ENCODE assay signal across 37 mouse cellular contexts in the genomic region with DNA sequence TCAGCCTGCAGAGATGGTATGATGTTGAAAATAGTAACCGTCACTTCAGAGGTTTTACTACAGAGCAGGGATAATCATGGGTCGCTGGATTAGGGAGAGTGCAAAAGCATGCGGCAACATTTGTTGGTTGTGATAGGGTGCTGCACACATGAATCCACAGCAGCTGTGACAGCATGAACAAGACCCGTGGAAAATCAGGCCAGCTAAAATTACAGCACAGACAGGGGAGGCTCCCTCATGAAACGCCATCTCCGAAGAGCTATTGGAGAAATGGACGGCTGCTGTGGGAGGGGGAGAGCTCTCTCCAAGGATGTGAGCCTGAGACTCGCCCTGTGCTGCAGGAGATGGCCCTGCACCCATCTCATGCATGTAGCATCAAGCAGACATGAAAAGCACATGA. TPM values are rescaled to one million over a fixed set of nuclear protein-coding genes. Genes with fewer than 3 reads are reported as not detected.
DNase-seq lines count a peak whose midpoint lies in the region; ATAC-seq and TF ChIP-seq lines count a peak whose summit lies in the region.
"Had no signal": no experiment of that assay in that cellular context is flagged by ENCODE, and none has a peak within 500 bp of the region (broad histone marks: within the 10 kb centered on the region; RNA-seq: fewer than 3 reads in every experiment).

No protein-coding gene starts in this region.

- peak; percentile 42; the same call in 1 of the 2 replicates for ATAC-seq in forebrain, postnatal 0 days
- ATAC-seq in forebrain, embryonic 12.5 days (ENCODE audit: low FRiP score), result no peak
- no peak for ATAC-seq in embryonic facial prominence, embryonic 13.5 days (ENCODE audit: insufficient number of reproducible peaks, insufficient read depth, low FRiP score, low TSS enrichment, low read depth)
- peak; percentile 48; the same call in 1 of the 2 replicates for ATAC-seq in limb, embryonic 15.5 days (ENCODE audit: insufficient number of reproducible peaks, low FRiP score, low TSS enrichment, low read depth)
- no peak for ATAC-seq in hindbrain, embryonic 13.5 days (ENCODE audit: low FRiP score)
- ATAC-seq: forebrain, embryonic 14.5 days; hindbrain, embryonic 16.5 days; liver, embryonic 12.5 days; liver, postnatal 0 days; midbrain, embryonic 13.5 days; Patski had no signal

- TF ChIP-seq CTCF in forebrain, postnatal 0 days (IDR thresholded peaks at IDR 0.05; ENCODE audit: low read depth), result no peak

- H3K9me3 ChIP-seq in forebrain, postnatal 0 days (ENCODE audit: low read length), result no peaks in the 10 kb centered on the region
- H3K9me3 ChIP-seq in forebrain, embryonic 12.5 days, result no peaks in the 10 kb centered on the region
- H3K9me3 ChIP-seq in embryonic facial prominence, embryonic 10.5 days, result no peaks in the 10 kb centered on the region
- H3K9me3 ChIP-seq in embryonic facial prominence, embryonic 13.5 days, result no peaks in the 10 kb centered on the region
- H3K9me3 ChIP-seq in limb, embryonic 15.5 days, result no peaks in the 10 kb centered on the region
- no peaks in the 10 kb centered on the region for H3K9me3 ChIP-seq in hindbrain, embryonic 13.5 days
- H3K9me3 ChIP-seq: hindbrain, embryonic 10.5 days; liver, embryonic 12.5 days; midbrain, embryonic 13.5 days; neural tube, embryonic 15.5 days had no signal

- no peaks in the 10 kb centered on the region for H3K27me3 ChIP-seq in forebrain, postnatal 0 days (ENCODE audit: insufficient read depth, low read length)
- H3K27me3 ChIP-seq in forebrain, embryonic 12.5 days, result no peaks in the 10 kb centered on the region
- no peaks in the 10 kb centered on the region for H3K27me3 ChIP-seq in embryonic facial prominence, embryonic 10.5 days (replicated peaks; ENCODE audit: low read depth, poor library complexity, severe bottlenecking)
- H3K27me3 ChIP-seq in embryonic facial prominence, embryonic 13.5 days, result no peaks in the 10 kb centered on the region
- H3K27me3 ChIP-seq in limb, embryonic 15.5 days, result no peaks in the 10 kb centered on the region
- no peaks in the 10 kb centered on the region for H3K27me3 ChIP-seq in hindbrain, embryonic 13.5 days
- H3K27me3 ChIP-seq: liver, embryonic 12.5 days; midbrain, embryonic 13.5 days; neural tube, embryonic 15.5 days had no signal

- no peak overlapping the region for H3K27ac ChIP-seq in forebrain, postnatal 0 days (ENCODE audit: low read depth, low read length)
- H3K27ac ChIP-seq in forebrain, embryonic 12.5 days, result no peak overlapping the region
- no peak overlapping the region; the same call in 1 of the 2 replicates for H3K27ac ChIP-seq in embryonic facial prominence, embryonic 10.5 days (replicated peaks)
- no peak overlapping the region for H3K27ac ChIP-seq in embryonic facial prominence, embryonic 13.5 days
- no peak overlapping the region for H3K27ac ChIP-seq in limb, embryonic 15.5 days
- H3K27ac ChIP-seq in hindbrain, embryonic 13.5 days, result no peak overlapping the region
- H3K27ac ChIP-seq: hindbrain, embryonic 10.5 days; liver, embryonic 12.5 days; midbrain, embryonic 13.5 days; neural tube, embryonic 15.5 days had no signal

- DNase-seq in forebrain, postnatal 0 days, result no peak
- peak; percentile 19 for DNase-seq in embryonic facial prominence, embryonic 10.5 days (ENCODE audit: low spot score)
- DNase-seq in layer of hippocampus, postnatal 36 days, result no peak
- DNase-seq: adrenal gland, postnatal 10 days; cerebellum, adult 9-10 months; cerebellum, postnatal 36 days; gastrocnemius, postnatal 10 days; heart, postnatal 14 days; kidney, adult 18-20 months; kidney, postnatal 36 days; left cerebral cortex, postnatal 4 days; liver, postnatal 0 days; lung, postnatal 4 days; right cerebral cortex, adult 18-20 months; thymus, adult 2 months; thymus, postnatal 36 days had no signal

- H3K4me1 ChIP-seq in forebrain, postnatal 0 days (ENCODE audit: insufficient read depth), result no peaks in the 10 kb centered on the region
- no peaks in the 10 kb centered on the region for H3K4me1 ChIP-seq in forebrain, embryonic 12.5 days
- H3K4me1 ChIP-seq in embryonic facial prominence, embryonic 10.5 days, result peaks cover 7% of the 10 kb centered on the region
- H3K4me1 ChIP-seq in embryonic facial prominence, embryonic 13.5 days, result peaks cover 5% of the 10 kb centered on the region
- no peaks in the 10 kb centered on the region for H3K4me1 ChIP-seq in limb, embryonic 15.5 days
- H3K4me1 ChIP-seq in hindbrain, embryonic 13.5 days (replicated peaks), result no peaks in the 10 kb centered on the region
- H3K4me1 ChIP-seq: hindbrain, embryonic 10.5 days; liver, embryonic 12.5 days; megakaryocyte, embryonic 14.5 days; midbrain, embryonic 13.5 days; neural tube, embryonic 15.5 days had no signal

- no peak overlapping the region for H3K9ac ChIP-seq in forebrain, postnatal 0 days
- no peak overlapping the region for H3K9ac ChIP-seq in forebrain, embryonic 12.5 days
- peak overlapping the region; percentile 44; the same call in 1 of the 2 replicates for H3K9ac ChIP-seq in embryonic facial prominence, embryonic 13.5 days
- no peak overlapping the region for H3K9ac ChIP-seq in limb, embryonic 15.5 days
- no peak overlapping the region for H3K9ac ChIP-seq in hindbrain, embryonic 13.5 days
- H3K9ac ChIP-seq: liver, embryonic 12.5 days; liver, postnatal 0 days; midbrain, embryonic 13.5 days; neural tube, embryonic 15.5 days had no signal

- no peak overlapping the region for H3K4me3 ChIP-seq in forebrain, postnatal 0 days (ENCODE audit: low read depth, low read length)
- H3K4me3 ChIP-seq in forebrain, embryonic 12.5 days (replicated peaks), result no peak overlapping the region
- no peak overlapping the region for H3K4me3 ChIP-seq in embryonic facial prominence, embryonic 10.5 days
- H3K4me3 ChIP-seq in embryonic facial prominence, embryonic 13.5 days, result peak overlapping the region; percentile 17
- no peak overlapping the region for H3K4me3 ChIP-seq in limb, embryonic 15.5 days
- H3K4me3 ChIP-seq in hindbrain, embryonic 13.5 days, result no peak overlapping the region
- H3K4me3 ChIP-seq: hindbrain, embryonic 10.5 days; liver, embryonic 12.5 days; midbrain, embryonic 13.5 days; neural tube, embryonic 15.5 days had no signal

- no peak overlapping the region for H3K4me2 ChIP-seq in forebrain, postnatal 0 days (ENCODE audit: low read depth)
- H3K4me2 ChIP-seq in forebrain, embryonic 12.5 days, result no peak overlapping the region
- H3K4me2 ChIP-seq in embryonic facial prominence, embryonic 13.5 days, result peak overlapping the region; percentile 40
- no peak overlapping the region for H3K4me2 ChIP-seq in limb, embryonic 15.5 days
- H3K4me2 ChIP-seq in hindbrain, embryonic 13.5 days, result no peak overlapping the region
- H3K4me2 ChIP-seq: liver, embryonic 12.5 days; midbrain, embryonic 13.5 days; neural tube, embryonic 15.5 days had no signal

- H3K36me3 ChIP-seq in forebrain, postnatal 0 days (ENCODE audit: insufficient read depth), result no peaks in the 10 kb centered on the region
- H3K36me3 ChIP-seq in forebrain, embryonic 12.5 days (replicated peaks), result no peaks in the 10 kb centered on the region
- no peaks in the 10 kb centered on the region for H3K36me3 ChIP-seq in embryonic facial prominence, embryonic 10.5 days (replicated peaks)
- H3K36me3 ChIP-seq in embryonic facial prominence, embryonic 13.5 days, result no peaks in the 10 kb centered on the region
- no peaks in the 10 kb centered on the region for H3K36me3 ChIP-seq in limb, embryonic 15.5 days
- H3K36me3 ChIP-seq in hindbrain, embryonic 13.5 days, result no peaks in the 10 kb centered on the region
- H3K36me3 ChIP-seq: hindbrain, embryonic 10.5 days; liver, embryonic 12.5 days; midbrain, embryonic 13.5 days; neural tube, embryonic 15.5 days had no signal

- WGBS in forebrain, postnatal 0 days, result 65% methylated on average over 8 of the region's 8 CpGs
- 72% methylated on average over 8 of the region's 8 CpGs for WGBS in forebrain, embryonic 12.5 days
- WGBS in embryonic facial prominence, embryonic 10.5 days, result 51% methylated on average over 8 of the region's 8 CpGs
- 24% methylated on average over 8 of the region's 8 CpGs for WGBS in embryonic facial prominence, embryonic 13.5 days
- 46% methylated on average over 8 of the region's 8 CpGs for WGBS in limb, embryonic 15.5 days
- WGBS in hindbrain, embryonic 13.5 days, result 61% methylated on average over 8 of the region's 8 CpGs

RNA-seq across cellular contexts. Expression of gene Slc25a24, which starts 18.2 kb away (rescaled TPM):
- total RNA-seq in forebrain, postnatal 0 days (2014; rRNA removed), result 3.8 and 5.2 TPM in 2 replicates
- polyA plus RNA-seq in forebrain, postnatal 0 days (2015; fragmentation: Nextera tagmentation; extraction: Ambion mirVana), result 2.1 and 2.7 TPM in 2 replicates
- 17.1 and 21.5 TPM in 2 replicates for polyA plus RNA-seq in forebrain, embryonic 12.5 days (2016; fragmentation: Nextera tagmentation; extraction: Ambion mirVana)
- 31.3 and 35.6 TPM in 2 replicates for polyA plus RNA-seq in embryonic facial prominence, embryonic 10.5 days (2016; fragmentation: Nextera tagmentation; extraction: Ambion mirVana)
- 44.3 and 47.7 TPM in 2 replicates for polyA plus RNA-seq in embryonic facial prominence, embryonic 13.5 days (2015; fragmentation: Nextera tagmentation; extraction: Ambion mirVana)
- polyA plus RNA-seq in limb, embryonic 15.5 days (2015; fragmentation: Nextera tagmentation; extraction: Ambion mirVana), result 48.5 and 50.3 TPM in 2 replicates
- 1 to 10 TPM; 2.9 to 3.0 TPM for total RNA-seq in layer of hippocampus, postnatal 36 days (2021)
- 7.5 and 9.0 TPM in 2 replicates for polyA plus RNA-seq in hindbrain, embryonic 13.5 days (2015; fragmentation: Nextera tagmentation; extraction: Ambion mirVana)

RNA-seq across cellular contexts. Expression of gene Slc25a54, which starts 24.4 kb away (rescaled TPM):
- not detected in 2 replicates for total RNA-seq in forebrain, postnatal 0 days (2014; rRNA removed)
- polyA plus RNA-seq in forebrain, postnatal 0 days (2015; fragmentation: Nextera tagmentation; extraction: Ambion mirVana), result not detected in 2 replicates
- polyA plus RNA-seq in forebrain, embryonic 12.5 days (2016; fragmentation: Nextera tagmentation; extraction: Ambion mirVana), result 0.11 TPM in 1 of 2 replicates, not detected in the other
- not detected in 2 replicates for polyA plus RNA-seq in embryonic facial prominence, embryonic 10.5 days (2016; fragmentation: Nextera tagmentation; extraction: Ambion mirVana)
- polyA plus RNA-seq in embryonic facial prominence, embryonic 13.5 days (2015; fragmentation: Nextera tagmentation; extraction: Ambion mirVana), result not detected in 2 replicates
- not detected in 2 replicates for polyA plus RNA-seq in limb, embryonic 15.5 days (2015; fragmentation: Nextera tagmentation; extraction: Ambion mirVana)
- not detected for total RNA-seq in layer of hippocampus, postnatal 36 days (2021)
- not detected in 2 replicates for polyA plus RNA-seq in hindbrain, embryonic 13.5 days (2015; fragmentation: Nextera tagmentation; extraction: Ambion mirVana)
- total RNA-seq: adrenal gland, postnatal 10 days; gastrocnemius, postnatal 10 days; granulocyte monocyte progenitor cell, adult 5-6 weeks; heart, postnatal 14 days; layer of hippocampus, adult 8-10 months; layer of hippocampus, postnatal 25 days; left cerebral cortex, postnatal 4 days; MEL; monocyte, adult 5-6 weeks had no signal
- polyA plus RNA-seq: forebrain, embryonic 14.5 days; heart, embryonic 14.5 days; hindbrain, embryonic 10.5 days; hindbrain, embryonic 16.5 days; intestine, embryonic 14.5 days; kidney, embryonic 16.5 days; liver, embryonic 12.5 days; liver, postnatal 0 days; lung, embryonic 16.5 days; midbrain, embryonic 13.5 days; neural tube, embryonic 15.5 days; Patski; thymus, adult 2 months had no signal

Comparison
In these comparisons a context has a peak if more than half of its experiments do, and no peak if none do; other contexts are left out.
1. ATAC-seq: peak in forebrain, postnatal 0 days (single experiment) and limb, embryonic 15.5 days (single experiment); none in forebrain, embryonic 12.5 days (single experiment), embryonic facial prominence, embryonic 13.5 days (single experiment) and hindbrain, embryonic 13.5 days (single experiment).